Mouse (Mus musculus) kidney, postnatal 0 days (tissue): ENCODE results near the gene Adap1. TPM values are rescaled to one million over a fixed set of nuclear protein-coding genes. Genes with fewer than 3 reads are reported as not detected.

Experiments used
- ATAC-seq: fragments of 200-750 bp; cut with Nextera tagmentation; replicated peaks from 2 replicates; pipeline ENCODE4 v1.8.0; 2017; ENCODE audit warnings: low read depth, moderate number of reproducible peaks, moderate TSS enrichment, moderate library complexity; ENCODE audit not compliant: low FRiP score
- DNase-seq: peaks from one replicate; pipeline ENCODE4 v3.0.0-alpha.2; 2016; ENCODE audit warnings: low spot score
- H3K27ac ChIP-seq: fragments of 300-500 bp; sonication (generic); 2 replicates; pipeline ENCODE4 v1.5.1; 2014; ENCODE audit warnings: mild to moderate bottlenecking
- H3K27me3 ChIP-seq: fragments of 300-500 bp; sonication (generic); 2 replicates; pipeline ENCODE4 v1.6.1; 2014; ENCODE audit warnings: low read length, mixed read lengths; ENCODE audit not compliant: insufficient read depth
- H3K36me3 ChIP-seq: fragments of 300-500 bp; sonication (generic); 2 replicates; pipeline ENCODE4 v1.6.1; 2014; ENCODE audit warnings: low read length, mixed read lengths; ENCODE audit not compliant: insufficient read depth
- H3K4me1 ChIP-seq: fragments of 300-500 bp; sonication (generic); replicated peaks from 2 replicates; pipeline ENCODE4 v1.6.1; 2014; ENCODE audit warnings: antibody characterized with exemption, low read length, mixed read lengths; ENCODE audit not compliant: insufficient read depth
- H3K4me2 ChIP-seq: fragments of 300-500 bp; sonication (generic); 2 replicates; pipeline ENCODE4 v1.6.1; 2014; ENCODE audit warnings: mild to moderate bottlenecking, low read length, moderate library complexity, mixed read lengths
- H3K4me3 ChIP-seq: fragments of 300-500 bp; sonication (generic); replicated peaks from 2 replicates; pipeline ENCODE4 v1.5.1; 2014; ENCODE audit warnings: low read depth, low read length
- H3K9ac ChIP-seq: fragments of 300-500 bp; sonication (generic); 2 replicates; pipeline ENCODE4 v1.6.1; 2014; ENCODE audit warnings: low read depth, low read length
- H3K9me3 ChIP-seq: fragments of 300-500 bp; sonication (generic); replicated peaks from 2 replicates; pipeline ENCODE4 v1.6.1; 2016; ENCODE audit warnings: low read length, inconsistent platforms, mixed read lengths
- CTCF ChIP-seq: IDR thresholded peaks from 2 replicates; pipeline ENCODE4 v1.5.1; 2016; ENCODE audit warnings: antibody characterized with exemption, low read depth, mild to moderate bottlenecking, moderate library complexity
- WGBS: fragments of 180-500 bp; shearing (Covaris S2); extraction: QIAGEN DNeasy Blood & Tissue Kit; methylation state at CpG from one replicate; pipeline ENCODE4 v1.1.7; 2014; 5-methylcytosine and 5-hydroxymethylcytosine counted together
- polyA plus RNA-seq: library from polyadenylated mRNA; unstranded; fragments of >200 nt; fragmentation: Nextera tagmentation; extraction: Ambion mirVana; gene quantifications from 2 replicates; pipeline ENCODE4 v1.2.1, GENCODE M21; 2015

The Adap1 gene
- polyA plus RNA-seq, 1 experiment from 2014 or later: 6.9 TPM

DNA sequence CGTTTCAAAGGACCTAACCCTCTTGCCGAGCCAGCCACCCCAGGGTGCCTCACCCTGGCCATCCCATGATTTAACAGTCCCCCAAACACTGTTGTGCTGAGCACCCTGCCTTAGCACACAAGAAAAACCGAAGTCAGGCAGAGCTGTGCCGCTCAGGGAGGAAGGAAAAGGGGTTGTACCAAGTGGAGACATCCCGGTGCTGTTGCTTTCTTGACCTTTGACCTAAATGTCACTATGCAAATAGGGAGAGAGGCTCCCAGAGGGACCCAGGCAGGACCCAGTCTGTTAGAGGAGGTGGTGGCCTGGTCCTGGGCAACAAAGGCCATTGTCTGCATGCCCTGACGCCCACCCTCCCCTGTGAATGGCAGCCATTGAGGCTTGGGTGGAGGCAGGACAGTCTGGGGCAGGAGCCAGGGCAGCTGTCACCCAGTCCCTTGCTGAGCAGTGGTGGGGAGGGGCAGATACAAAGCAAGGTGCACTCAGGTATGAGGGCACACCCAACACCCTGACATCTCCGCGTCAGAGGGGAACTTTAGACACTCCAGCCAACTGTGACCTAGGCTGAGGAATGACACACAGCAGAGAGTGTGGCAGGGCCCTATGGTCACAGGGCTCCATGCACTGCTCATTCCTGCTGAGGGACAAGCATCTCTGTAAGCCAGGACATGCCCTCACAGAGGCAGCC is 39.9 kb downstream of the Adap1 start:
- Histone ChIP-seq H3K27ac (no peak overlapping the region), H3K27me3 (no peaks in the 10 kb centered on the region), H3K36me3 (no peaks in the 10 kb centered on the region), H3K9me3 (no peaks in the 10 kb centered on the region), H3K4me1 (no peaks in the 10 kb centered on the region), H3K9ac (no peak overlapping the region), H3K4me2 (no peak overlapping the region), H3K4me3 (no peak overlapping the region)
- ATAC-seq (peak; percentile 41; the same call in 1 of the 2 replicates), DNase-seq (no peak)
- 61% methylated on average over 8 of the region's 8 CpGs for WGBS
- no peak for TF ChIP-seq CTCF

GRCm38 (mm10) chr5:139283460-139284180 is 41.8 kb downstream of the Adap1 start:
- WGBS: 94% methylated on average over 14 of the region's 14 CpGs

GRCm38 (mm10) chr5:139282191-139282590 is 43.2 kb downstream of the Adap1 start:
- H3K4me2 ChIP-seq: no peak overlapping the region
- no peaks in the 10 kb centered on the region for H3K27me3 ChIP-seq
- 5% methylated on average over 15 of the region's 15 CpGs for WGBS
- peak; percentile 90 for DNase-seq
- no peaks in the 10 kb centered on the region for H3K9me3 ChIP-seq
- peak; percentile 65 for ATAC-seq
- no peak overlapping the region for H3K27ac ChIP-seq
- H3K4me1 ChIP-seq: no peaks in the 10 kb centered on the region
- H3K36me3 ChIP-seq: no peaks in the 10 kb centered on the region
- H3K4me3 ChIP-seq: no peak overlapping the region
- peak; percentile 99 for TF ChIP-seq CTCF
- H3K9ac ChIP-seq: no peak overlapping the region

More at GRCm38 (mm10) chr5:139283460-139284180, 41.8 kb downstream of the Adap1 start:
- Histone ChIP-seq H3K27me3 (no peaks in the 10 kb centered on the region), H3K4me1 (no peaks in the 10 kb centered on the region), H3K27ac (no peak overlapping the region), H3K9me3 (no peaks in the 10 kb centered on the region), H3K4me2 (no peak overlapping the region), H3K9ac (no peak overlapping the region), H3K36me3 (no peaks in the 10 kb centered on the region), H3K4me3 (no peak overlapping the region)
- DNase-seq (no peak), ATAC-seq (no peak)
- TF ChIP-seq CTCF: no peak; the same call in 1 of the 2 replicates

GRCm38 (mm10) chr5:139281373-139282112 is 43.9 kb downstream of the Adap1 start:
- no peak for ATAC-seq
- H3K27ac ChIP-seq: no peak overlapping the region

DNA sequence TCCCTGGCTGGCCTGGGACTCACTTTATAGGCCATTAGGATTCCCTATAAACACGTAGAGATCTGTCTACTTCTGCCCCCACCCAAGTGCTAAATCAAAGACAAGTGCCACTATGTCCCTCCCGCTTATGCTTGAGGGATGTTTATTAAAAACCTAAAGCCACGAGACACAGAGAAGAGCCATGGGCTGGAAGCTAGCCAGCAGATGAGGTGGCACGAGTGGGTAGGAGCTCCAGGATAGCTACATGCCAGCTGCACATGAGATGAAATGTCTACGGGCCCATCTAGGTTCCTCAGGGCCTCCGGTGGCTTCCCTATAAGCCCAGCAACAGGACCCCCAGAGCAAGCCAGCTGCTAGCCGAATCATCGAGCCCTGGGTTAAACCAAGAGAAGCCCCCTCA is 48.1 kb downstream of the Adap1 start:
- Histone ChIP-seq H3K4me3 (no peak overlapping the region), H3K4me2 (no peak overlapping the region), H3K27ac (no peak overlapping the region), H3K27me3 (no peaks in the 10 kb centered on the region), H3K36me3 (no peaks in the 10 kb centered on the region), H3K9me3 (no peaks in the 10 kb centered on the region), H3K9ac (no peak overlapping the region), H3K4me1 (no peaks in the 10 kb centered on the region)
- WGBS: 65% methylated on average over 8 of the region's 8 CpGs
- DNase-seq: no peak
- no peak for TF ChIP-seq CTCF
- ATAC-seq: no peak

More at GRCm38 (mm10) chr5:139281373-139282112, 43.9 kb downstream of the Adap1 start:
- Histone ChIP-seq H3K4me1 (no peaks in the 10 kb centered on the region), H3K4me2 (no peak overlapping the region), H3K9me3 (no peaks in the 10 kb centered on the region), H3K9ac (no peak overlapping the region), H3K27me3 (no peaks in the 10 kb centered on the region), H3K36me3 (no peaks in the 10 kb centered on the region), H3K4me3 (no peak overlapping the region)
- peak; percentile 28 for DNase-seq
- no peak for TF ChIP-seq CTCF
- 22% methylated on average over 10 of the region's 11 CpGs for WGBS

GRCm38 (mm10) chr5:139271994-139272554 is 53.3 kb downstream of the Adap1 start:
- 37% methylated on average over 8 of the region's 8 CpGs for WGBS
- H3K27ac ChIP-seq: no peak overlapping the region
- DNase-seq (no peak), ATAC-seq (no peak)
- TF ChIP-seq CTCF: no peak
- peaks cover 16% of the 10 kb centered on the region for H3K36me3 ChIP-seq
- H3K4me2 ChIP-seq: no peak overlapping the region
- no peaks in the 10 kb centered on the region for H3K9me3 ChIP-seq
- H3K4me1 ChIP-seq: no peaks in the 10 kb centered on the region
- no peak overlapping the region for H3K9ac ChIP-seq
- H3K4me3 ChIP-seq: no peak overlapping the region
- no peaks in the 10 kb centered on the region for H3K27me3 ChIP-seq
